Mouse (Mus musculus) MEL (cell line): Measurements from ENCODE around the gene Edil3. TPM values are rescaled to one million over a fixed set of nuclear protein-coding genes. Genes with fewer than 3 reads are reported as not detected.
A peak's percentile ranks its signal among the peaks of the same experiment; 100 is the strongest.

Source experiments
- DNase-seq: peaks from one replicate; pipeline ENCODE4 v3.0.0; 2011; ENCODE audit warnings: low read depth, low spot score
- H3K27ac ChIP-seq: 2 replicates; pipeline ENCODE4 v1.5.1; 2012; ENCODE audit warnings: low read depth, mild to moderate bottlenecking, control low read depth, low read length, moderate library complexity; ENCODE audit not compliant: control insufficient read depth
- H3K27me3 ChIP-seq, 2 experiments: fragments of 150-350 bp in 1 of 2; sonication (generic) in 1 of 2; 2 replicates each; pipeline ENCODE4 v1.6.1; 2012; ENCODE audit warnings: low read length in 2 of 2, mild to moderate bottlenecking in 2 of 2, improper control_type of control experiment in 1 of 2, moderate library complexity in 1 of 2; ENCODE audit not compliant: insufficient read depth in 2 of 2, control insufficient read depth in 1 of 2
- H3K36me3 ChIP-seq, 2 experiments: 2 replicates each; pipeline ENCODE4 v1.6.1; 2012 to 2014; ENCODE audit warnings: low read length in 2 of 2, improper control_type of control experiment in 1 of 2, inconsistent platforms in 1 of 2, mild to moderate bottlenecking in 1 of 2; ENCODE audit not compliant: insufficient read depth in 2 of 2, control insufficient read depth in 1 of 2
- H3K4me1 ChIP-seq, 2 experiments: fragments of 150-350 bp in 1 of 2; sonication (generic) in 1 of 2; 2 replicates each; pipeline ENCODE4 v1.6.1; 2012; ENCODE audit warnings: low read length in 2 of 2, improper control_type of control experiment in 1 of 2, mild to moderate bottlenecking in 1 of 2; ENCODE audit not compliant: insufficient read depth in 2 of 2, control insufficient read depth in 1 of 2
- H3K4me3 ChIP-seq, 2 experiments: fragments of 150-350 bp in 1 of 2; sonication (generic) in 1 of 2; 2 replicates each; pipeline ENCODE4 v1.5.1; 2012; ENCODE audit warnings: low read depth in 2 of 2, low read length in 2 of 2, mild to moderate bottlenecking in 2 of 2, moderate library complexity in 2 of 2, control low read depth in 1 of 2, improper control_type of control experiment in 1 of 2; ENCODE audit not compliant: control insufficient read depth in 1 of 2, insufficient read depth in 1 of 2
- H3K79me2 ChIP-seq: 2 replicates; pipeline ENCODE4 v1.6.1; 2012; ENCODE audit warnings: mild to moderate bottlenecking, low read length, moderate library complexity; ENCODE audit not compliant: control insufficient read depth, poor library complexity, insufficient read depth
- H3K9ac ChIP-seq: 2 replicates; pipeline ENCODE4 v1.6.1; 2012; ENCODE audit warnings: low read depth, mild to moderate bottlenecking, control low read depth, low read length, moderate library complexity; ENCODE audit not compliant: control insufficient read depth, poor library complexity, severe bottlenecking
- H3K9me3 ChIP-seq: fragments of 150-350 bp; sonication (generic); replicated peaks from 2 replicates; pipeline ENCODE4 v1.6.1; 2012; ENCODE audit warnings: mild to moderate bottlenecking, low read length, improper control_type of control experiment, moderate library complexity; ENCODE audit not compliant: insufficient read depth
- BHLHE40 ChIP-seq: IDR thresholded peaks from 2 replicates; pipeline ENCODE4 v1.6.1; 2012; ENCODE audit warnings: low read depth, mild to moderate bottlenecking, inconsistent platforms, low read length, improper control_type of control experiment, borderline replicate concordance
- CHD2 ChIP-seq: IDR thresholded peaks from 2 replicates; pipeline ENCODE4 v1.6.1; 2011; ENCODE audit warnings: low read length, improper control_type of control experiment
- E2F4 ChIP-seq: IDR thresholded peaks from 2 replicates; pipeline ENCODE4 v1.6.1; 2011; ENCODE audit warnings: low read depth, low read length, improper control_type of control experiment, borderline replicate concordance
- ELF1 ChIP-seq: IDR thresholded peaks from 2 replicates; pipeline ENCODE4 v1.6.1; 2014; ENCODE audit warnings: low read depth, mild to moderate bottlenecking, inconsistent platforms, low read length, improper control_type of control experiment, moderate library complexity
- EP300 ChIP-seq, 2 experiments: IDR thresholded peaks; 2 replicates each; pipeline ENCODE4 v1.6.1; 2011; ENCODE audit warnings: improper control_type of control experiment in 2 of 2, low read length in 2 of 2, low read depth in 1 of 2, mild to moderate bottlenecking in 1 of 2
- ETS1 ChIP-seq: IDR thresholded peaks from 2 replicates; pipeline ENCODE4 v1.6.1; 2012; ENCODE audit warnings: low read depth, mild to moderate bottlenecking, inconsistent platforms, low read length, improper control_type of control experiment, moderate library complexity
- GATA1 ChIP-seq: IDR thresholded peaks from 2 replicates; pipeline ENCODE4 v1.6.1; 2011; ENCODE audit warnings: low read depth, low read length, improper control_type of control experiment
- HCFC1 ChIP-seq: IDR thresholded peaks from 2 replicates; pipeline ENCODE4 v1.6.1; 2012; ENCODE audit warnings: low read depth, mild to moderate bottlenecking, inconsistent platforms, low read length, improper control_type of control experiment, moderate library complexity
- JUND ChIP-seq: IDR thresholded peaks from 2 replicates; pipeline ENCODE4 v1.6.1; 2011; ENCODE audit warnings: low read depth, mild to moderate bottlenecking, improper control_type of control experiment, low read length
- KAT2A ChIP-seq: conservative IDR thresholded peaks from 2 replicates; pipeline ENCODE4 v1.6.1; 2012; ENCODE audit warnings: low read depth, low read length, improper control_type of control experiment, inconsistent platforms
- MAZ ChIP-seq: IDR thresholded peaks from 2 replicates; pipeline ENCODE4 v1.6.1; 2012; ENCODE audit warnings: low read depth, mild to moderate bottlenecking, inconsistent platforms, low read length, improper control_type of control experiment
- MXI1 ChIP-seq: IDR thresholded peaks from 2 replicates; pipeline ENCODE4 v1.6.1; 2011; ENCODE audit warnings: mild to moderate bottlenecking, low read depth, low read length, improper control_type of control experiment
- MYB ChIP-seq: IDR thresholded peaks from 2 replicates; pipeline ENCODE4 v1.6.1; 2011; ENCODE audit warnings: mild to moderate bottlenecking, low read depth, low read length, improper control_type of control experiment
- POLR2A ChIP-seq, 2 experiments: IDR thresholded peaks; 2 replicates each; pipeline ENCODE4 v1.6.1; 2011 to 2012; ENCODE audit warnings: low read length in 2 of 2, mild to moderate bottlenecking in 2 of 2, control low read depth in 1 of 2, improper control_type of control experiment in 1 of 2, low read depth in 1 of 2, moderate library complexity in 1 of 2; ENCODE audit not compliant: control insufficient read depth in 1 of 2, insufficient read depth in 1 of 2, poor library complexity in 1 of 2
- POLR2AphosphoS2 ChIP-seq: IDR thresholded peaks from 2 replicates; pipeline ENCODE4 v1.6.1; 2011; ENCODE audit warnings: low read length, improper control_type of control experiment
- POLR2AphosphoS5 ChIP-seq: IDR thresholded peaks from 2 replicates; pipeline ENCODE4 v1.6.1; 2012; ENCODE audit warnings: low read depth, borderline replicate concordance, mild to moderate bottlenecking, inconsistent platforms, low read length, moderate library complexity, mixed read lengths
- RAD21 ChIP-seq: IDR thresholded peaks from 2 replicates; pipeline ENCODE4 v1.6.1; 2011; ENCODE audit warnings: mild to moderate bottlenecking, low read depth, low read length, improper control_type of control experiment
- SIN3A ChIP-seq: IDR thresholded peaks from 2 replicates; pipeline ENCODE4 v1.6.1; 2012; ENCODE audit warnings: low read length, improper control_type of control experiment, inconsistent platforms
- TAL1 ChIP-seq: IDR thresholded peaks from 2 replicates; pipeline ENCODE4 v1.6.1; 2012; ENCODE audit warnings: mild to moderate bottlenecking, inconsistent platforms, low read length, moderate library complexity, mixed read lengths
- ZKSCAN1 ChIP-seq: IDR thresholded peaks from 2 replicates; pipeline ENCODE4 v1.6.1; 2012; ENCODE audit warnings: low read depth, mild to moderate bottlenecking, inconsistent platforms, low read length, improper control_type of control experiment, moderate library complexity
- polyA plus RNA-seq, 2 experiments: library from polyadenylated mRNA; stranded (reverse) in 1 of 2; unstranded in 1 of 2; fragments of >175 nt in 1 of 2; fragments of >200 nt in 1 of 2; gene quantifications; 2 replicates each; pipeline versions ENCODE4 v1.2.1 to v1.2.4; 2012; ENCODE audit warnings: low replicate concordance in 2 of 2, low read depth in 1 of 2; ENCODE audit not compliant: insufficient read length in 2 of 2, insufficient read depth in 1 of 2, missing spikeins in 1 of 2
- total RNA-seq: library from RNA; depleted of rRNA; stranded (reverse); fragments of 300-350 nt; gene quantifications from 2 replicates; pipeline ENCODE4 v1.2.3, GENCODE M21; 2012

Gene Edil3
- total and polyA plus RNA-seq, 3 experiments, result not detected

DNA sequence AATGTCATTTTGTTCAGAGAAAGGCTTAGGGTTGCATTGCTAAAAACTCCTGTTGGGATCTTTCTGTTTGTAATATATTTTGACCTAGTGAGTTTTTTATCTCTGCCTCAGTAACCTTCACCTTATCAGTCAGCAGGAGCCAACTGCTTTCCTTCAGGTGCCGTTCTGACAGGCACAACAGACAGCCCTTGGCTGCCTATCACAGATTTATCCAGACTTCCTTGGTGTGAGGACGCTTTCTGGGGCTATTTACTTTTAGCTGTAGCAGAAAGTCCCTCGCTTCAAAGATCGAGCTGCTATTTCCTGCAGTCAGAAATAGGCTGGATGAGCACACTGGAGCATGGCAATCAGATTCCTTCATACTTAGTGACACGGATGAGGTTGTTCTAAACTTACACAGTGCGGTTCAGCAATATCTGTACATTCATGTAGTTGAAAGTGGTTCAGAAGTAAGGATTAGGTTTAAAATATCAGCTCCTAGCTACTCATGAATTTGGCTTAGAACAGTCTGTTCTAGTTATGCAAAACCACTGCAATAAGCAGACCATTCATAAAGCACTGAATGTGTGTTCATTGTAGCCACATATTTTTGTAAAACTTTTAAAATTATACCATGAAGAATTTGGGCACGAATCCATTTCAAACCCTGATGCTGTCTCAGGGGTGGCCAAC lies 514.8 kb downstream of the Edil3 start:
- H3K27ac ChIP-seq, result no peak overlapping the region
- no peaks in the 10 kb centered on the region for H3K27me3 ChIP-seq
- H3K9ac ChIP-seq, result no peak overlapping the region
- no peak for DNase-seq
- H3K79me2 ChIP-seq, result no peaks in the 10 kb centered on the region
- H3K4me3 ChIP-seq, result no peak overlapping the region
- no peaks in the 10 kb centered on the region for H3K4me1 ChIP-seq
- 0 out of 4 replicates have a peak, but pooled peaks of 1 of the 2 experiments have one; percentile 16 for TF ChIP-seq EP300 (IDR thresholded peaks at IDR 0.05; ENCODE audit: low read depth in 1 of 2, low read length in 2 of 2)
- TF ChIP-seq JUND, result no peak
- no peaks in the 10 kb centered on the region for H3K36me3 ChIP-seq
- no peaks in the 10 kb centered on the region for H3K9me3 ChIP-seq

DNA sequence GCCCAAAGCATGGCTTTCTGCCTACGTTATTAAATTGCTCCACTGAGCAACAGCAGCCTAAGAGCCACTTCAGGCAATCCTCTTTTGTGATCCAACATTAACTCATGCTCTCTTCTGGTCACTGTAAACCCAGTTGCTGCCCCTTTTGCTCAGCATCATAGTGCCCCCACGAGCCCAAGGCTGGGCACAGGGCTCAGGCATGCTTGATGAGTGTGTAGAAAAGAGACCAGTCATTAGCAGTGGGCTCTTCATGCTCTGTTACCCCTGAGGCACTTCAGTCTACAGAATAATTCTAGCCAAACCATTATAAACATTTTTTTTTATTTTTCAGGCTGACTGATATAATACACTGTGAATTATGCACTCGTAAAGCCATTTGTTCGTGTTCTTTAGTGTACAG lies 517.8 kb downstream of the Edil3 start:
- no peak overlapping the region for H3K27ac ChIP-seq
- no peak overlapping the region for H3K4me3 ChIP-seq
- no peaks in the 10 kb centered on the region for H3K27me3 ChIP-seq
- H3K9me3 ChIP-seq, result no peaks in the 10 kb centered on the region
- H3K4me1 ChIP-seq, result no peaks in the 10 kb centered on the region
- no peaks in the 10 kb centered on the region for H3K36me3 ChIP-seq
- no peak overlapping the region for H3K9ac ChIP-seq
- TF ChIP-seq RAD21 (no peak), BHLHE40 (no peak), E2F4 (no peak), GATA1 (no peak), EP300 (IDR thresholded peaks at IDR 0.05; ENCODE audit: low read depth in 1 of 2, low read length in 2 of 2) (no peak), CHD2 (no peak), MAZ (no peak), HCFC1 (no peak), POLR2AphosphoS5 (no peak), ETS1 (no peak), MYB (no peak), MXI1 (no peak), POLR2A (IDR thresholded peaks at IDR 0.05; ENCODE audit: control insufficient read depth in 1 of 2, insufficient read depth in 1 of 2, low read depth in 1 of 2, low read length in 2 of 2, poor library complexity in 1 of 2) (no peak), POLR2AphosphoS2 (no peak)
- TF ChIP-seq, all 39 proteins: peak for 0
- H3K79me2 ChIP-seq, result no peaks in the 10 kb centered on the region
- no peak for DNase-seq

- Histone ChIP-seq H3K4me3 (no peak overlapping the region), H3K27me3 (no peaks in the 10 kb centered on the region)
- TF ChIP-seq SIN3A (no peak), KAT2A (no peak), TAL1 (no peak), ZKSCAN1 (no peak), ELF1 (no peak)
Measured at GRCm38 (mm10) chr13:89339776-89340175, 518.5 kb downstream of the Edil3 start.

More at GRCm38 (mm10) chr13:89339776-89340175, 518.5 kb downstream of the Edil3 start:
- Histone ChIP-seq H3K9me3 (no peaks in the 10 kb centered on the region), H3K36me3 (no peaks in the 10 kb centered on the region), H3K4me1 (no peaks in the 10 kb centered on the region), H3K9ac (no peak overlapping the region), H3K79me2 (no peaks in the 10 kb centered on the region), H3K27ac (no peak overlapping the region)
- no peak for DNase-seq
